Mouse (Mus musculus) right cerebral cortex, postnatal 36 days (tissue): ENCODE measurements around the gene 4930524N10Rik.

Source experiments
- DNase-seq, 2 experiments: peaks; one replicate each; pipeline ENCODE4 v3.0.0; 2022; ENCODE audit warnings: low spot score in 2 of 2, mixed read lengths in 1 of 2

The 4930524N10Rik gene

GRCm38 (mm10) chrX:154343292-154343691 lies at the start of gene 4930524N10Rik:
Gene 4930524N10Rik, minus strand, starts transcription at chrX:154343392.
- DNase-seq = no peak

GRCm38 (mm10) chrX:154350042-154350441 lies 6.8 kb upstream of the 4930524N10Rik start:
- DNase-seq = no peak

- no peak for DNase-seq
Measured at GRCm38 (mm10) chrX:154349302-154350041, 6.3 kb upstream of the 4930524N10Rik start.

- DNase-seq = no peak
Measured at GRCm38 (mm10) chrX:154347933-154348332, 4.7 kb upstream of the 4930524N10Rik start.
